Mouse (Mus musculus) heart, postnatal 0 days (tissue): ENCODE data around the gene Runx2. TPM values are rescaled to one million over a fixed set of nuclear protein-coding genes. Genes with fewer than 3 reads are reported as not detected.

ENCODE experiments used
- ATAC-seq: fragments of 200-750 bp; cut with Nextera tagmentation; 2 replicates; pipeline ENCODE4 v1.8.0; 2017; ENCODE audit warnings: low read depth, moderate number of reproducible peaks, moderate library complexity; ENCODE audit not compliant: insufficient read depth
- DNase-seq: peaks from one replicate; pipeline ENCODE4 v3.0.0-alpha.2; 2016; ENCODE audit warnings: low spot score
- H3K27ac ChIP-seq: fragments of 300-500 bp; sonication (generic); 2 replicates; pipeline ENCODE4 v1.5.1; 2014; ENCODE audit warnings: low read depth, mild to moderate bottlenecking
- H3K27me3 ChIP-seq: fragments of 300-500 bp; sonication (generic); 2 replicates; pipeline ENCODE4 v1.6.1; 2014; ENCODE audit warnings: low read length, mixed read lengths; ENCODE audit not compliant: control insufficient read depth, insufficient read depth
- H3K36me3 ChIP-seq: fragments of 300-500 bp; sonication (generic); replicated peaks from 2 replicates; pipeline ENCODE4 v1.6.1; 2014; ENCODE audit warnings: low read length, mixed read lengths; ENCODE audit not compliant: control insufficient read depth, insufficient read depth
- H3K4me1 ChIP-seq: fragments of 300-500 bp; sonication (generic); 2 replicates; pipeline ENCODE4 v1.6.1; 2014; ENCODE audit warnings: antibody characterized with exemption; ENCODE audit not compliant: control insufficient read depth, insufficient read depth
- H3K4me2 ChIP-seq: fragments of 300-500 bp; sonication (generic); 2 replicates; pipeline ENCODE4 v1.6.1; 2014; ENCODE audit warnings: low read depth, mild to moderate bottlenecking, low read length, moderate library complexity
- H3K4me3 ChIP-seq: fragments of 300-500 bp; sonication (generic); 2 replicates; pipeline ENCODE4 v1.5.1; 2014; ENCODE audit warnings: low read depth, low read length
- H3K9ac ChIP-seq: fragments of 300-500 bp; sonication (generic); replicated peaks from 2 replicates; pipeline ENCODE4 v1.6.1; 2014; ENCODE audit warnings: low read depth, low read length, mixed read lengths
- H3K9me3 ChIP-seq: fragments of 300-500 bp; sonication (generic); replicated peaks from 2 replicates; pipeline ENCODE4 v1.6.1; 2016; ENCODE audit warnings: low read length; ENCODE audit not compliant: control insufficient read depth
- CTCF ChIP-seq: IDR thresholded peaks from 2 replicates; pipeline ENCODE4 v1.5.1; 2016; ENCODE audit warnings: antibody characterized with exemption, control low read depth, low read depth
- EP300 ChIP-seq: IDR thresholded peaks from 2 replicates; pipeline ENCODE4 v1.6.1; 2016; ENCODE audit warnings: antibody characterized with exemption, low read depth
- WGBS: fragments of 180-500 bp; shearing (Covaris S2); extraction: QIAGEN DNeasy Blood & Tissue Kit; methylation state at CpG from one replicate; pipeline ENCODE4 v1.1.7; 2014; 5-methylcytosine and 5-hydroxymethylcytosine counted together
- polyA plus RNA-seq: library from polyadenylated mRNA; unstranded; fragments of >200 nt; fragmentation: Nextera tagmentation; extraction: Ambion mirVana; gene quantifications from 2 replicates; pipeline ENCODE4 v1.2.1, GENCODE M21; 2015
- total RNA-seq: library from RNA; depleted of rRNA; stranded (reverse); fragments of >200 nt; gene quantifications from 2 replicates; pipeline ENCODE4 v1.2.3, GENCODE M21; 2014; ENCODE audit warnings: low replicate concordance

Gene Runx2
- total and polyA plus RNA-seq, 2 experiments from 2014 or later: 0.04 TPM; not detected in 1

GRCm38 (mm10) chr17:44605749-44606148, 208.8 kb downstream of the Runx2 start:
- no peaks in the 10 kb centered on the region for H3K9me3 ChIP-seq
- H3K4me2 ChIP-seq: no peak overlapping the region
- no peak overlapping the region for H3K9ac ChIP-seq
- TF ChIP-seq EP300: no peak
- TF ChIP-seq CTCF: no peak
- H3K4me3 ChIP-seq: no peak overlapping the region
- H3K4me1 ChIP-seq: no peaks in the 10 kb centered on the region
- H3K36me3 ChIP-seq: no peaks in the 10 kb centered on the region
- DNase-seq (no peak), ATAC-seq (no peak)
- 85% methylated on average over 3 of the region's 3 CpGs for WGBS
- H3K27me3 ChIP-seq: no peaks in the 10 kb centered on the region
- H3K27ac ChIP-seq: no peak overlapping the region

GRCm38 (mm10) chr17:44603170-44603569, 211.4 kb downstream of the Runx2 start:
- DNase-seq (no peak), ATAC-seq (no peak)
- no peaks in the 10 kb centered on the region for H3K27me3 ChIP-seq
- 69% methylated on average over 4 of the region's 4 CpGs for WGBS
- no peaks in the 10 kb centered on the region for H3K36me3 ChIP-seq
- no peak overlapping the region for H3K4me2 ChIP-seq
- no peak overlapping the region for H3K9ac ChIP-seq
- no peak for TF ChIP-seq EP300
- TF ChIP-seq CTCF: no peak
- H3K4me1 ChIP-seq: no peaks in the 10 kb centered on the region
- no peak overlapping the region for H3K4me3 ChIP-seq
- H3K9me3 ChIP-seq: no peaks in the 10 kb centered on the region
- H3K27ac ChIP-seq: no peak overlapping the region

DNA sequence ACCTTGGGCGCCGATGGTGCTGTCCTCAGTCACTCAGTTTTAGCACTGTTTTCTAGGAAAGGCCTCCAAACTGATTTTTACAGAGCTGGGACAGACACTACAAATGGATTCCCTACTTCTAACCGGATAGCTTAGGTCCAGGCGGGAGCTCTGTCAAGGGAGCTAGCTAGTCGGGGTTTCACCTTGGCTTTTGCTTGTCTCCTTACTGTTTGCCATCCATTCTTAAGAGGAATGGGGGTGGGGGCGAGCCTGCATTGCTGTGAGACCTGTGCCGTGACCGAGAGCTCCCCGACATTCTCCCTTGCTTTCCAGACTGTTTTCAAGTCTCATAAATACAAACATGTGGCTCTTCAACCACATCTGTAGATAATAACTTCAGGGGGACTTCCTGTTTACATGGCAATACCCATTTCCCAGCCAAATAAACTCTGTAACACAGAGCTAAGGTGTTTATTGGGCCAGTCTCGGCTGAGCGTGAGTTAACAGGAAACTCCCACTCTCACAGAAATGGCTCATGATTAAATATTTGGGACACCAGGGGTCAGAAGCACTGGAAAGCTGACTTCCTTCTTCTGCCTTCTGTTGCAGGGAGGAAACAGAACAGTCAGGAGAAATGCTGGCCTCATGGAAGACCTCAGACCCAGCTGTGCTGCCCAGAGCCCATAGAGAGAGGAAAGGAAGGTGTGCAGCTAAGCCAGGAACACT, 213.1 kb downstream of the Runx2 start:
- Histone ChIP-seq H3K4me1 (no peaks in the 10 kb centered on the region), H3K9ac (no peak overlapping the region), H3K4me2 (no peak overlapping the region), H3K27me3 (no peaks in the 10 kb centered on the region), H3K27ac (no peak overlapping the region), H3K36me3 (no peaks in the 10 kb centered on the region), H3K9me3 (no peaks in the 10 kb centered on the region), H3K4me3 (no peak overlapping the region)
- TF ChIP-seq EP300: no peak
- TF ChIP-seq CTCF: 0 out of 2 replicates have a peak, but pooled peaks have one; percentile 4
- WGBS: 71% methylated on average over 11 of the region's 11 CpGs
- DNase-seq (no peak), ATAC-seq (no peak)

GRCm38 (mm10) chr17:44599856-44600255, 214.7 kb downstream of the Runx2 start:
- Histone ChIP-seq H3K9ac (no peak overlapping the region), H3K4me3 (no peak overlapping the region), H3K27me3 (no peaks in the 10 kb centered on the region), H3K4me1 (no peaks in the 10 kb centered on the region), H3K4me2 (no peak overlapping the region), H3K27ac (no peak overlapping the region), H3K36me3 (no peaks in the 10 kb centered on the region), H3K9me3 (no peaks in the 10 kb centered on the region)
- 50% methylated on average over 1 of the region's 1 CpGs for WGBS
- no peak for DNase-seq
- TF ChIP-seq CTCF (no peak), EP300 (no peak)
- ATAC-seq: no peak

DNA sequence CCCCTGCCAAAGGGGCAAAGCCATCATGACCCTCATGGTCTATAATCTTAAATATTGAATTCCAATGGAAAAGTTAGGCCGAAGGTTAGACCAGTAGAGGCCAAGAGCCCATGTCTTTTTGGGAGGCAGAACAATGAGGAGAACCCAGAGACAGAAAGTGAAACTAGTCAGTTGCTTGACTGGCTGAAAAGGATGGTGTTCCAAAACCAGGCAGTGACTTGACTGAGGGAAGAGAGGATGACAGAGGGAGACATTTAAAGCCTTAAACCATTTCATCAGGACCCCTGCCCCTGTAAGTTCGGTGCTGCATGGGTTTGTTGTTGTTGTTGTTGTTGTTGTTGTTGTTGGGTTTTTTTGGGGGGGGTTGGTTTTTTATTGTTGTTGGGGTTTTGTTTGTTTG, 215.5 kb downstream of the Runx2 start:
- WGBS: 74% methylated on average over 2 of the region's 2 CpGs

More for the DNA sequence above, 215.5 kb downstream of the Runx2 start:
- no peaks in the 10 kb centered on the region for H3K27me3 ChIP-seq
- H3K9me3 ChIP-seq: no peaks in the 10 kb centered on the region
- no peak overlapping the region for H3K4me3 ChIP-seq
- H3K27ac ChIP-seq: no peak overlapping the region
- TF ChIP-seq CTCF (no peak), EP300 (no peak)
- DNase-seq (no peak), ATAC-seq (no peak)
- H3K36me3 ChIP-seq: no peaks in the 10 kb centered on the region
- no peaks in the 10 kb centered on the region for H3K4me1 ChIP-seq
- H3K4me2 ChIP-seq: no peak overlapping the region
- H3K9ac ChIP-seq: no peak overlapping the region
